Mouse (Mus musculus) ES-E14 (cell line): ENCODE results near the gene Fscn3. TPM values are rescaled to one million over a fixed set of nuclear protein-coding genes. Genes with fewer than 3 reads are reported as not detected.

Experiments used
- DNase-seq: peaks from one replicate; pipeline ENCODE4 v3.0.0-alpha.2; 2013; ENCODE audit warnings: low read depth, low spot score
- H3K27ac ChIP-seq: 2 replicates; pipeline ENCODE4 v1.5.1; 2012; ENCODE audit warnings: low read depth, mild to moderate bottlenecking, low read length, moderate library complexity, mixed read lengths; ENCODE audit not compliant: poor library complexity, insufficient read depth, severe bottlenecking
- H3K36me3 ChIP-seq: 2 replicates; pipeline ENCODE4 v1.6.1; 2012; ENCODE audit warnings: mild to moderate bottlenecking, low read length, moderate library complexity, mixed read lengths; ENCODE audit not compliant: control insufficient read depth, poor library complexity, insufficient read depth, severe bottlenecking
- H3K4me1 ChIP-seq, 2 experiments: fragments of 150-350 bp in 1 of 2; sonication (generic) in 1 of 2; 2 replicates each; pipeline ENCODE4 v1.6.1; 2012; ENCODE audit warnings: low read length in 2 of 2, mild to moderate bottlenecking in 1 of 2, mixed read lengths in 1 of 2; ENCODE audit not compliant: control insufficient read depth in 2 of 2, insufficient read depth in 2 of 2, poor library complexity in 1 of 2
- H3K4me3 ChIP-seq, 2 experiments: fragments of 150-350 bp in 1 of 2; sonication (generic) in 1 of 2; 2 replicates each; pipeline ENCODE4 v1.5.1; 2012; ENCODE audit warnings: low read length in 2 of 2, low read depth in 1 of 2, mild to moderate bottlenecking in 1 of 2, mixed read lengths in 1 of 2; ENCODE audit not compliant: insufficient read depth in 1 of 2, poor library complexity in 1 of 2, severe bottlenecking in 1 of 2
- H3K9ac ChIP-seq: 2 replicates; pipeline ENCODE4 v1.6.1; 2012; ENCODE audit warnings: low read depth, mild to moderate bottlenecking, low read length, mixed read lengths; ENCODE audit not compliant: poor library complexity, insufficient read depth, severe bottlenecking
- H3K9me3 ChIP-seq: fragments of 150-350 bp; sonication (generic); 2 replicates; pipeline ENCODE4 v1.6.1; 2012; ENCODE audit warnings: low read depth, mild to moderate bottlenecking, low read length; ENCODE audit not compliant: control insufficient read depth, insufficient read depth
- CHD2 ChIP-seq: IDR thresholded peaks from 2 replicates; pipeline ENCODE4 v1.6.1; 2014; ENCODE audit warnings: mild to moderate bottlenecking, low read depth, low read length, inconsistent platforms
- HCFC1 ChIP-seq: IDR thresholded peaks from 2 replicates; pipeline ENCODE4 v1.6.1; 2012; ENCODE audit warnings: low read length, inconsistent platforms, borderline replicate concordance; ENCODE audit not compliant: insufficient read depth
- MAFK ChIP-seq: IDR thresholded peaks from 2 replicates; pipeline ENCODE4 v1.6.1; 2014; ENCODE audit warnings: mild to moderate bottlenecking, low read depth, low read length, inconsistent platforms; ENCODE audit not compliant: insufficient read depth
- ZC3H11A ChIP-seq: IDR thresholded peaks from 2 replicates; pipeline ENCODE4 v1.6.1; 2012; ENCODE audit warnings: low read depth, mild to moderate bottlenecking, inconsistent platforms, low read length, borderline replicate concordance
- ZNF384 ChIP-seq: IDR thresholded peaks from 2 replicates; pipeline ENCODE4 v1.6.1; 2012; ENCODE audit warnings: low read depth, low read length, inconsistent platforms
- in situ Hi-C, 2 experiments: fragments of 600-800 bp; cut with MboI; formaldehyde crosslinking; loops; one replicate each; pipeline ENCODE4 v1.15.1; 2025; ENCODE audit warnings: low sequenced_read_pairs in 2 of 2, inconsistent platforms in 1 of 2; ENCODE audit not compliant: unreplicated experiment in 2 of 2
- total RNA-seq: library from RNA; depleted of rRNA; stranded (reverse); fragments of 300-350 nt; gene quantifications from 2 replicates; pipeline ENCODE4 v1.2.3, GENCODE M21; 2012; rRNA removed

The Fscn3 gene
- total RNA-seq = 0.11 TPM in 1 of 2 replicates, not detected in the other

- in situ Hi-C loops = no loop called here
- no peak within 1 kb of the TSS for H3K4me3 ChIP-seq
- no peak within 1 kb of the TSS for H3K9ac ChIP-seq
- TF ChIP-seq MAFK = no peak
- TF ChIP-seq ZC3H11A = no peak
- TF ChIP-seq ZNF384 = no peak
- no peak for TF ChIP-seq HCFC1
- H3K36me3 ChIP-seq = peaks cover 7% of the 10 kb centered on the region; the same call in 1 of the 2 replicates
- no peak for DNase-seq
- no peaks in the 10 kb centered on the region for H3K9me3 ChIP-seq
- 0 out of 4 replicates have a peak, but pooled peaks cover 0 to 2% of the 10 kb centered on the region in 2 experiments for H3K4me1 ChIP-seq
- H3K27ac ChIP-seq = no peak within 1 kb of the TSS
Observed at GRCm38 (mm10) chr6:28427096-28427839, at the start of gene Fscn3. Gene Fscn3, plus strand, starts transcription at chr6:28427789.

GRCm38 (mm10) chr6:28381983-28382382 lies 45.6 kb upstream of the Fscn3 start:
- Histone ChIP-seq H3K4me1 (no peaks in the 10 kb centered on the region), H3K9me3 (no peaks in the 10 kb centered on the region), H3K9ac (no peak overlapping the region), H3K27ac (no peak overlapping the region), H3K4me3 (no peak overlapping the region), H3K36me3 (no peaks in the 10 kb centered on the region)
- DNase-seq = no peak
- in situ Hi-C loops = loop anchor here in 1 of 2 experiments (25.0 kb wide), 1 partner anchor 720 kb away; no protein-coding TSS in a partner anchor
- no peak for TF ChIP-seq HCFC1
- no peak for TF ChIP-seq MAFK
- no peak for TF ChIP-seq ZNF384
- TF ChIP-seq CHD2 = no peak
- no peak for TF ChIP-seq ZC3H11A

- no peaks in the 10 kb centered on the region for H3K36me3 ChIP-seq
- H3K27ac ChIP-seq = no peak overlapping the region
- in situ Hi-C loops = loop anchor here in 1 of 2 experiments (25.0 kb wide), 1 partner anchor 723 kb away; no protein-coding TSS in a partner anchor
- no peak for TF ChIP-seq MAFK
- no peak for TF ChIP-seq HCFC1
- no peak for TF ChIP-seq ZC3H11A
- no peak for TF ChIP-seq ZNF384
- TF ChIP-seq CHD2 = no peak
- DNase-seq = no peak
- H3K4me1 ChIP-seq = no peaks in the 10 kb centered on the region
- H3K9ac ChIP-seq = no peak overlapping the region
- no peak overlapping the region for H3K4me3 ChIP-seq
- no peaks in the 10 kb centered on the region for H3K9me3 ChIP-seq
Observed at GRCm38 (mm10) chr6:28385169-28385568, 42.4 kb upstream of the Fscn3 start.

- H3K9me3 ChIP-seq = no peaks in the 10 kb centered on the region
- in situ Hi-C loops = loop anchor here in 1 of 2 experiments (25.0 kb wide), 1 partner anchor 727 kb away; no protein-coding TSS in a partner anchor
- H3K9ac ChIP-seq = no peak overlapping the region
- no peaks in the 10 kb centered on the region for H3K36me3 ChIP-seq
- no peak overlapping the region for H3K4me3 ChIP-seq
- TF ChIP-seq MAFK (no peak), ZC3H11A (no peak), CHD2 (no peak), HCFC1 (no peak), ZNF384 (no peak)
- no peak overlapping the region for H3K27ac ChIP-seq
- no peak for DNase-seq
- H3K4me1 ChIP-seq = no peaks in the 10 kb centered on the region
Observed at GRCm38 (mm10) chr6:28389038-28389437, 38.6 kb upstream of the Fscn3 start.
